Mouse (Mus musculus) urinary bladder, postnatal 4 days (tissue): ENCODE measurements around the gene Ppfia2.

Experiments
- DNase-seq, 2 experiments: peaks; one replicate each; pipeline ENCODE4 v3.0.0; 2021 to 2022; ENCODE audit warnings: low spot score in 2 of 2

Gene Ppfia2

GRCm38 (mm10) chr10:106469855-106470532 is at the start of gene Ppfia2:
TSS of gene Ppfia2 (plus strand) at chr10:106470339.
- no peak for DNase-seq

- DNase-seq: no peak
These were observed 1.0 kb upstream of the Ppfia2 start for GRCm38 (mm10) chr10:106468956-106469721.

- DNase-seq: no peak
These were observed 530 bp downstream of the Ppfia2 start for GRCm38 (mm10) chr10:106470533-106471205.

- DNase-seq: no peak
These were observed 39.4 kb downstream of the Ppfia2 start for GRCm38 (mm10) chr10:106509281-106510165.

GRCm38 (mm10) chr10:106566036-106566435 is 95.9 kb downstream of the Ppfia2 start:
- no peak for DNase-seq

- DNase-seq: no peak
These were observed 114.9 kb downstream of the Ppfia2 start for GRCm38 (mm10) chr10:106585026-106585425.

- no peak for DNase-seq
These were observed 115.4 kb downstream of the Ppfia2 start for GRCm38 (mm10) chr10:106585476-106586080.

GRCm38 (mm10) chr10:106587817-106588216 is 117.7 kb downstream of the Ppfia2 start:
- DNase-seq: no peak

- no peak for DNase-seq
These were observed 120.8 kb downstream of the Ppfia2 start for GRCm38 (mm10) chr10:106590944-106591343.

GRCm38 (mm10) chr10:106596976-106597375 is 126.8 kb downstream of the Ppfia2 start:
- DNase-seq: no peak

GRCm38 (mm10) chr10:106603319-106603898 is 133.3 kb downstream of the Ppfia2 start:
- no peak for DNase-seq

- DNase-seq: no peak
These were observed 139.2 kb downstream of the Ppfia2 start for GRCm38 (mm10) chr10:106609177-106609981.

GRCm38 (mm10) chr10:106610222-106610621 is 140.1 kb downstream of the Ppfia2 start:
- no peak for DNase-seq

GRCm38 (mm10) chr10:106618194-106618593 is 148.1 kb downstream of the Ppfia2 start:
- no peak for DNase-seq

GRCm38 (mm10) chr10:106620952-106621351 is 150.8 kb downstream of the Ppfia2 start:
- DNase-seq: no peak

- DNase-seq: no peak
These were observed 153.2 kb downstream of the Ppfia2 start for GRCm38 (mm10) chr10:106623342-106623741.

GRCm38 (mm10) chr10:106632171-106632935 is 162.2 kb downstream of the Ppfia2 start:
- no peak for DNase-seq

- DNase-seq: no peak
These were observed 163.8 kb downstream of the Ppfia2 start for GRCm38 (mm10) chr10:106633898-106634297.

- no peak for DNase-seq
These were observed 182.1 kb downstream of the Ppfia2 start for GRCm38 (mm10) chr10:106652276-106652675.
